Mouse (Mus musculus): ENCODE measurements around the gene Rasa2.

DNA sequence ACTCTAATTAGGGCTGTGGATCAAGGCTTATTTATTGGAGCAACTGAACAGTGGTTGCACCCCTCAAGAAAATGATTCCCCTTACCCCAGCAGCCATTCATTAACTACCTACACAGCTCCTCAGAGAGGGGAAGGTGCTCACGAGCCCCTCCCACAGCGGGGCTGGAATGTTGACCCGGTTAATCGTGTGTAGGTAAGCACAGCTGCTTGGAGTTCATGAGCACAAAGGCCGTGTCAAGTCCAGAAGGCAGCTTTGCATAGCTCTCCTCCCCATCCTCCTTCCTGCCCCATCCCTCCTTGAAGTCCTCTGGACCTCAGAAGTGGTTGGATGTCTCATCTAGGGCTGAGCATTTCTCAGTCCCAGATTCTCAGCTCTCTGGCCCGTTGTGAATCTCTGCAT is 3.8 kb upstream of the Rasa2 start:
- no peak for TF ChIP-seq CTCF (IDR thresholded peaks at IDR 0.05; ENCODE audit: low read depth)
- TF ChIP-seq EP300 (IDR thresholded peaks at IDR 0.05; ENCODE audit: low read depth), result no peak

All from heart, postnatal 0 days (tissue).